Mouse (Mus musculus): ENCODE measurements around the gene Pex11g.
A peak's percentile ranks its signal among the peaks of the same experiment; 100 is the strongest.

Gene Pex11g

DNA sequence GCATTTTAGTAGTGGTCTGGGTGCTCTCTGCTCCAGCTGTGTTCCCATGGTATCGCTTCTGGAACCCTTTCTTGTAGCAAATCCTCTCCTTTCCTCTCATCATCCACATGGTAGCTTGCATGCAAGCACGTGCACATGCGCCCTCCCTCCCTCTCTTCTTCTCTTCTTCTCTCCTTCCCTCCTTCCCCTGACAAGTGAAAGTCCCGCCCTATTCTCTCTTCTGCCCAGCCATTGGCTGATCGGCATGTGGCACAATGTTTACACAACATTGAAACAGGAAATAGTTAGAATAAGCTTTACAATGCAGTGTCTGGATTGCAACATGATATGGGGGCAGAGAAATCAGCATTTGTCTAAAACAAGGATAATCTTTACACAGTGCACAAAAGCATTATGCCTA is 14.1 kb upstream of the Pex11g start:
- no peak for DNase-seq (ENCODE audit: low spot score)

DNA sequence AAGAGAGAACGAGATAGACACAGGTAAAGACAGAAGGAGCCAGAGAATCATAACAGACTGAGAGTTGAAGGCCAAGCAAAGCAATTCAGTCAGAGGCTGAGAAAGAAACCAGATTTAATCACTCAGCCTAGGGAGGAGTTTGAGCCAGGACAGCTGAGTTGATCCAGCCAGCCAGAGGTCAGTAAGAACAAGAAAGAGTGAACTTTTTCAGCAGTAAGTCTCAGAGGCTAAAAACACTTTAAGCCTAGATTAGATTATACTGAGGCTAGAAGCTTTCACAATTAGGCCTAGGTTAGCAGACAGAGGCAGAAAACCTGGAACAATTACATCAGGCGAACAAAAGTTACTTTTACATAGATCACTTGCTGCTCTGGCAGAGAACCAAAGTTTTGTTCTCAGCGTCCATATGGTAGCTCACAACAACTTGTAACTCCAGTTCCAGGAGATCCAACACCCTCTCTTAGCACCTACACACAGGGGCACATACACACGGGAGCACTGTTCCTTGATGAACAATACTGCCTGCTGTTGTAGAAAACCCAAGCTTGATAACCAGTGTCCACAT is 12.8 kb upstream of the Pex11g start:
- no peak for DNase-seq (ENCODE audit: low spot score)

DNA sequence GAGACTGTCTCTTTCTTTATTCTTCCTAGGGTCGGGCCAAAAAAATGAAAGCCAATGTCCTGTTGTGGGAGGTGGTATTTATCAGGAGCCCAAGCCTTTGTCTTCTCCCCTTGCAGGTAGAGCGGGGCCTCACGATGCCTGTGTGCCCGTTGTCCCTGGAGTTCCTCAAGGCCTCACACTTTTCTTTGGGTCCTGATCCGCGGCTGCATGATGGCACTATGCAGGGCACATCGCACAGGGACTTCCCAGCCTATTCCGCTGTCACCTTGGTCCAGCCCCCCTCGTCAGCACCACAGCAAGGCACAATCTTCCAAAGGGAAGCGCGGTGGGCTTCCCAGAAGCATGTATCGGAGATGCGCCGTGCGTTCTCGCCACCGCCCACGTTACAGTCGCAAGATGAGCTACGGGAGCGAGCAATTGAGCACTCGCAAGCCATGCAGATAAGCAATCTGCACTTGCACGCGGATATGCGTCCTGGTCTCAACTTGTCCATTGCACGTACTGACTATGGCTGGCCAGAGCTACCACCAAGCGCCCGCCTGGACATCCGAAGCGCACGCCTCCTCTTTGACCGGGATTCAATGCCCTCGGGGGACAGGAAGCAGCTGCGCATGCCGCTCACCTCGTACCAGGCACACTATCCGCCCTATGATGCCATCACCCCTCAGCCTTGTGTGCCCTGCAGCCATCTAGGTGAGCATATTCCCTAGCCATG is 8.4 kb upstream of the Pex11g start:
- no peak for DNase-seq (ENCODE audit: low spot score)

DNA sequence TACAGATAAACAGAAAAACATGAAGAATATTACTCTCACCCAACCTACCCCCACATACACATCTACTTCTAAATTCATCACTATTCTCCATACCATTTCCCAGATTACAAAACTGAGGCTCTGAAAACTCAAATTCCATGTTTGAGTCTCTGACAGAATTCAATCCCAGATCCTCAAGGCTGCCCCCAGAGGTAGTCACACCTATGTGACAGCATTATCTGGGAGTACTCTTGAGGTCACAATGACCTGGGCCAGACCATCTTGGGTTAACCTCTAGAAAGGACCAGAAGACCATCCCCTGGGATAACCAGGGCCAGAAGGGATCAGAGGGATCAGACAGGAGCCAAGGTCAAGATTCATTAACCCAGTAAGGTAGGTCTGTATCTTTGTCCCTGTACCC is 3.1 kb upstream of the Pex11g start, which contains the start of gene Tex45:
TSS of gene Tex45 (plus strand) at position 301 of the 400 bp plus-strand sequence.
- DNase-seq (ENCODE audit: low spot score) = no peak

DNA sequence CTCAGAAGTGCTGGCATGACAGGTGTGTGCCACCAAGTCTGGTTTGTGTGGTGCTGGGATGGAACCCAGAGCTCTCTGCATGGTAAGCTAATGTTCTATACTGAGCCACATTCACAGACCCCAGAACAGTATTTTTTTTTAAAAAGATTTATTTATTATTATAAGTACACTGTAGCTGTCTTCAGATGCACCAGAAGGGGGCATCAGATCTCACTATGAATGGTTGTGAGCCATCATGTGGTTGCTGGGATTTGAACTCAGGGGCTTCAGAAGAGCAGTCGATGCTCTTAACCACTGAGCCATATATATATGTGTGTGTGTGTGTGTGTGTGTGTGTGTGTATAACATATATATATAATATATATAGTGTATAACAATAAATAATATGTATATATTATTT is 1.4 kb upstream of the Pex11g start:
- DNase-seq (ENCODE audit: low spot score) = no peak

DNA sequence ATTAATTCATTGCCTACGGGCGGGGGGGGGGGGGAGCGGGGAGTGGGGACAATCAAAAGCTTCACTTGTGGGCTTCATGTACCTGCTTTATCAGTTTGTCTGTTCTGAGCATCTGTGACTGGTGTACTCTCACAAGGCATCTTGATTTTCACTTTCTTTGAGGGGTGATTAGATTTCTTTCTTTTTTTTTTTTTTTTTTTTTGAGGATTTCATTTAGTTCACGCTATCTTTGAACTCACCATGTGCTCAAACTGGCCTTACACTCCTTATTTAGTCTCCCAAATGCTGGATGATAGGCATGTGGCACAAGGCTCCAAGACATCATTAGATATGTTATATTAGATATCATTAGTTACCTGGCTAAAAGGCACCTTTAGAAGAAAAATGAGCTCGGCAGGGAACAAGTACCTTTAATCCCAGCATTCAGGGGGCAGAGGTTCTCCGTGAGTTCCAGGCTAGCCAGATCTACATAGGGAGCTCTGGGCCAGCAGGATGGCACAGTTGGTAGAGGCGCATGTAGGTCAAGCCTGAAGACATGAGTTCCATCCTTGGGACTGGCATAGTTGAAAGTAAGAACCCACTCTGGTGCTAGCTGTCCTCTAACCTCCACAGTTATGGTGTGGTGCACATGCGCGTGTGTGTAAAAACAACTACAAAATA is 536 bp upstream of the Pex11g start:
- no peak for DNase-seq (ENCODE audit: low spot score)

DNA sequence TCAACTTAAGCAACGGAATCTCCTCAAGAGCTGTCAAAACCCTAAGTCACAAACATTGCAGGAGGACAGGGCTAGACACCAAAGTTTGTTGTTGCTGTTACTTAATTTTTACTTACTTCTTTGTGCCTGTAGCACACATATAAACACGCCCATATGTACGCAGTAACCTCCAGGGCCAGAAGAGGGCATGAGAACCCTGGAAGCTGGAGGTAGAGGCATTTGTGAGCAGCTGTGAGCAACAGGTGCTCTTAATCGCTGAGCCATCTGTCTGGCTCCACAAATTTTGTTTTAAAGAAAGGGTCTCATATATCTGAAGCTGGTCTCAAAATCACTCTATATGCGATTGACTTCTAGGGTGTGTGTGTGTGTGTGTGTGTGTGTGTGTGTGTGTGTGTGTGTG is 3.2 kb downstream of the Pex11g start:
- DNase-seq (ENCODE audit: low spot score) = no peak

DNA sequence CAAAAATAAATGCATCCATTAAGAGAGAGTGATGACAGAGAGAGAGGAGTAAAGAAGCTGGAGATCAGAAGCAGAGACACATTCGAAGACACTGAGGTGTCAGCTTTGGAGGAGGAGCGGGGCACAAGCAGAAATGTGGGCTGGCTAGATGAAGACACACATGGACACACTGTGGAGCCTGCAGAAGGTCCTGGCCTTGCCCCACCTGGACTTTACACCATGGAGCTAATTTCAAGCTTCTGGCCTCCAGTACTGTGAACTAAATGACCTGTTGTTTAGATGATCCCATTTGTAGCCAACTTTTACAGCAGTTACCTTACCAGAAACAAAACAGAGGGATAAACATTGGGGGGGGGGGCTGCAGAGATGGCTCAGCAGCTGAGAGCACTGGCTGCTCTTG is 4.2 kb downstream of the Pex11g start:
- DNase-seq (ENCODE audit: low spot score) = no peak

DNA sequence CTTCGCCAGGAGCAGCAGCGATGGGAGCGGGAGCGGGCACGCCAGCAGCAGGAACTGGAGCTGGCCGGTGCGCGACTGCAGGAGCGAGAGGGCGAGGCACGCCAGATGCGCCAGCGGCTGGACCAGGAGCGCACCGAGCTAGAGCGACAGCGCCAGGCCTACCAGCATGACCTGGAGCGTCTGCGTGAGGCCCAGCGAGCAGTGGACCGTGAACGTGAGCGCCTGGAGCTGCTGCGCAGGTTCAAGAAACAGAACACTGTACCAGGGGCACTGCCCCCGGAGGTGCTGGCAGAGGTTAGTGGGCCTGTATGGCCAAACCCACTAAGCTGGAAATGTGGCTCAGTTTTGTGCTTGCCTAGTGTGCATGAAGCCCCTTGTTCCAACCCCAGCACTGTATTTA is 15.5 kb downstream of the Pex11g start:
- DNase-seq (ENCODE audit: low spot score) = no peak

DNA sequence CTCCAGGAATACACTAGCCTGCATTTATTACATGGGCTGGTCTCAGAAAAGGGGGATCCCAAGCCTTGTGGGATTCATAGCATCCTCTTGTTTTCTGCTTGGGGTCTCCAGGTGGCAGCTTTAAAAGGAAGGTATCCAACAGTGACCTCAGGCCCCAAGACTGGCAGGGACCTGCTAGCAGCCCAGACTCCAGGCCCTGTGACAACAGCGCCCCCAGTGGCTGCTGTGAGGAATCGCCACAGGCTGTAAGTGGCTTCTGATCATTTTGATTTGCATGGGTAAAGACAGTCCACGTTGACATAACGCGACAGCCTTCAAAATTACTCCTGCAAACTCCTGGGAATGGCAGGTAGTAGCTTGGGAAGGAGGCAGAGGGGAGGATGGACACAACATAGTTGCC is 16.8 kb downstream of the Pex11g start:
- DNase-seq (ENCODE audit: low spot score) = peak; percentile 80

DNA sequence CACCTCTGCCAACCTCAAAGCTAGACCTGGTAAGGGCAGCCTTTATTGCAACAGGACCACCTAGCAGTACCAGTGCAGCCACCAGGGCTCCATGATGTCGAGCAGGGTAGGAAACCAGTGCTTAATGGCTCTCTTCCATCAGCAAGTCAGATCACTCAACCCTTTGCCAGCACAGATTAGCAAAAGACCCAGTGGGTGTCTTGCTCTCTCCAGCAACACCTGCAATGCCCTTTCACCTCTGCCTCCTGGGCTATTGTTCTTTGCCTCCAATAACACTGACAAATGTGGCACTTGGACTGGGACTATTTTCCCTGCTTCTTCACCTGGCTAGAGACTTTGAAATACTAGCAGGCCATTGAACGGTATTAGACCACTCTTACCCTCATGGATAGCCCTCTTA is 18.3 kb downstream of the Pex11g start:
- no peak for DNase-seq (ENCODE audit: low spot score)

DNA sequence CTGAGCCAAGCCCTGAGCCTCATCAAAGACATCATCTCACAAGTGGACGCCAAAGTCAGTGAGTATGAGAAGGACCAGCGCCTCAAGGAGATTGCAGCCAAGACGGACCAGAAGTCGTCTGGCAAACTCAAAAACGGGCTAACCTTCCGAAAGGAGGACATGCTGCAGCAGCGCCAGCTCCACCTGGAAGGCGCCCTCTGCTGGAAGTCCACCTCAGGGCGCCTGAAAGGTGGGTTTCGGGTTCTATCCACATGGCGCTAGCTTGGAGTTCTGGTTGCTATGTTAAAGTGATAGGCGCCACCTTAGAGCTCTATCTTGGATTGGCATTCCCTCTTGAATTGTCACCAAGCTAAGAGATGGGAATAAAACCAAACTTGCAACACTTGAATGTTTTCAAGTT is 28.0 kb downstream of the Pex11g start:
- peak; percentile 69 for DNase-seq (ENCODE audit: low spot score)

DNA sequence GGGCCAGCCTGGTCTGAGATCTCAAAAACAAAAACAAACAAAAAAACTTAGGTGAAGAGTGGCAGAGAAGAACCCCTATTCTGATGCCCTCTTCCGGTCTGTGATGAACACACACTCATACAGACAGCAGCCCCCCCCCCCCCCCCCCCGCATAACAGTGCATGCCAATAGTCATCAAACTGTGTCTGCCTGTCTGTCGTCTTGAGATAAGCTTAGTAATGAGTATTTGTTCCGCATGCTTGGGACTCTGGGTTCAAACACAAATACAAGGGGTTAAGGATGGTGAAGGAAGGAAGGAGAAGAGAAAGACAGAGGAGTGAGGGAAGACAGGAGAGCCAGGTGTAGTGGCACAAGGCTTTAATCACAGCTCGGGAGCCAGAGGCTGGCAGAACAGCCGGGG is 31.0 kb downstream of the Pex11g start:
- no peak for DNase-seq (ENCODE audit: low spot score)

DNA sequence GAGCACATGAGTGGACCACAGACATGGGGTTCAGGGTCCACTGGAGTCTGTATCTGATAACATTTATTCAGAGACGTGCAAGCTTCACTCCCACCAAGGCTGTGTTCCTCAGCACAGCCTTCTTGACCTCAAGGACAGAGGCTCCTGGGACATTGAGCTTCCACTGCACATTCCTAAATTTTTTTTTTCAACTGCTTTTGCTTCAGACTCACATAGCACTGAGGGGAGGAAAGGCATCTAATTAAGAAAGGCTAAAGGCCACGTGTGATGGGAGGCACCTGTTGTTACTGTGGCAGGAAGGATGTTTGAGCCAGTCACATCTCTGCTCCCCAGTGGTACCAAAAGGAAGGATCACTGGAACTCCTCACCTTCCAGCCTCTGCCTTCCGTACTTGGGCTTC is 36.4 kb downstream of the Pex11g start:
- no peak for DNase-seq (ENCODE audit: low spot score)

DNA sequence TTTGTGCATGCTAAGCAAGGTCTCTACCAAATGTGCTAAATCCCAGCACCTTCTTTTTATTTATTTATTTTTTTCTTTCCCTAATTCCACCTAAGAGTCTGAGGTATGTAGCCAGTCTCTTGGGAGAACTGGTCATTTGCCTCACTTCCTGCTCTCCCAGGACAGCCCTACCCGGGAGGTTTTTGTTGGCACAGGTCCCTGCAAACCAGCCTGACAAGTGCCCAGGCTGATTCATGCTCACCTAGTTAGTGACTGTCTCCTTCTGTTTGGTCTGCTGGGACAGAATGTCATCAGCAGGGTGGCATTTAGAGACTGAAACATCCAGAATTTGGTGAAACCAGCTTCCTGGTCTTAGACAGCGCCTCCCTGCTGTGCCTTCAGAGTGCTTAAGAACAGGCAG is 37.5 kb downstream of the Pex11g start:
- no peak for DNase-seq (ENCODE audit: low spot score)

DNA sequence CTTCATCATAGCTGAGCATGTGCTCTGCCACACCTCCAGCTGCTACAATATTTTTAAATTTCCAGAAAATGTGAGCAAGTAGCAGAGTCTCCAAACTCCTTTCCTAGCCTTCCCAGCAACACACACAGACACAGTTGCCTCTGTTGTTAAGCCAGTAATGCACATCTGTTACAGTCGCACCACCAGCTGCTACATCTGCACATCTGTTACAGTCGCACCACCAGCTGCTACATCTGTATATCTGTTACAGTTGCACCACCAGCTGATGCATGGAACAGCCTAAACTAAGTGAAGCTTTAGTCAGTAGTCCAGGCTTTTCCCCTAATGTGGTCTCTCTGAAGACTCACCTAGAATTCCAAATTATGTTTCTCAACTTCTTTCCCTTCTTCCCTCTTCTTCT is 39.1 kb downstream of the Pex11g start:
- no peak for DNase-seq (ENCODE audit: low spot score)

DNA sequence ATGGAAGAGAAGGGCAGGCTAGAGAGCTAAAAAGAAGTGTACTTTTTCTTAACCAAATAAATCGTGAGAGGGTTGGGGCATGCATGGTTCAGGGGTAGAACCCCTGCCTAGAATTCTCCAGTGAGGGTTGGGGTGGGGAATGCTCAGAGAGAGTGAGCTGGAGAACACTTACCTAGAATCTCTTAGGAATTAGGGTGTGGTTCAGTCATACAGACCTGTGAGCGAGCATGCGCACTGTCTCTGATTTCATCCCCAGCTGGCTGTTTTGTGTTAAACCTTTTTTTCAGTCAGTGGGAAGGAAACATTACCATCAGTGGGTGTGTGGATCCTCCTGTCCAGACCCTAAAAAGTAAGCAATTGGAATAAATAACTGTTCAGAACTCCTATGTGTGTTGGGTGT is 41.3 kb downstream of the Pex11g start:
- DNase-seq (ENCODE audit: low spot score) = no peak

DNA sequence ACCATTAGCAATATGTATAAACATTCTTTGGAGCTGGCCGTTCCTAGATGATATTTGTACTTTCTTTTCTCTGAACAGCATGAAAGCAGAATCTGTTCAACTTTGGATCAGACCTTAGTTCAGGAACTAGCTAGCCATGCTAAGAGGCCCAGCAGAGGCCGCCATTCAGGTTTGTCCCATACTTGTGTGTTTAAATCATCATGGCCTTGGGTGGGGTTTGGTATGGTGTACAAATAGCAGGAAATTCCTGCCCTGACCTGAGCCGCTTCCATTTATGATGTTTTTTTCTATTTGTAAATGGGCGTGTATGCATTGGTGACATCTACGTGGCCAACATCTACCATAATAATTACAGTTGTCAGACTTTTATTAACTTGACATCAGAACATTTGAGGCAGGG is 42.3 kb downstream of the Pex11g start:
- no peak for DNase-seq (ENCODE audit: low spot score)

DNA sequence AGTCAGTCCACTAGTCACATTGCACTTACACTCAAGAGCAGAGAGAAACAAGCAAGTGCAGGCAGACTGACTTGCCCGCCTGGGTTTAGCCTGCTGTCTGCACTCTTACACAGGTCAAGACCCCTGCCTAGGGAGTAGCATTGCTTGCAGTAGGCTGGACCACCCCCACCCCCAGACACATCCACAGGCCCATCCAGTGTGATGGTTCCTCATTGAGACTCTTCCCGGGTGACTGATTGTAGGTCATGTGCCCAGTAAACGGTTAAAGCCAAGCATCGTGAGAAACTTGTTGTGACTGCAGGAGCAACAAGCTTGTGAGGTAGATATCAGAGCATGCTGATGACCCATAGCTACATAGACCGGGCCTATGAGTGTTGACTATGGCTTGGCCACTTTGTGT is 46.0 kb downstream of the Pex11g start:
- DNase-seq (ENCODE audit: low spot score) = no peak

DNA sequence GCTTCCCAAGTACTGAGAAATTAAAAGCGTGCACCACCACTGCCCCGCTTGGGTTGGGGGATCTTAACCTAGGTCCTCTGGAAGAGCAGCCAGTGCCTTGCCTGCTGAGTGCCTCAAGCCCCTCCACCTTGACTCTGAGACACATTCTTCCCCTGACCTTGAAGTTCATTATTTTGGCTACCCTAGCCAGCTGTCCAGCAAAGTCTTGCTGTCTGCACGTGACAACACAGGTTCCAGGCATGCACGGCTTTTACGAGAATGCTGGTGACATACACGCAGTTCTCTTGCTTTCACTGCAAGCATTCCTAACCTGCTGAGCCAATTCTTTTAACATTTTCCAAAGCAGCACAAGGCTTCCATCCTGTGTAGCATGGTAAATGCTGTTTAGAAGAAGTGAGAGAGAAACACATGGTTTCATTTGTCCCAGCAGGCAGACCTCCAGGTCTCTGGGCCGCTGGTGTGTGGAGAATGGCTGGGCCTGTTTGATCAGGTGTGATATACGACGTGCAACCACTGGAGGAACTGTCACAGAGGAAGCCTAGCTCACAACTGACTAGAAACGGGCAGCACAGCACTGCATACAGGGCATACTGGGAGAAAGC is 47.3 kb downstream of the Pex11g start:
- DNase-seq (ENCODE audit: low spot score) = no peak

DNA sequence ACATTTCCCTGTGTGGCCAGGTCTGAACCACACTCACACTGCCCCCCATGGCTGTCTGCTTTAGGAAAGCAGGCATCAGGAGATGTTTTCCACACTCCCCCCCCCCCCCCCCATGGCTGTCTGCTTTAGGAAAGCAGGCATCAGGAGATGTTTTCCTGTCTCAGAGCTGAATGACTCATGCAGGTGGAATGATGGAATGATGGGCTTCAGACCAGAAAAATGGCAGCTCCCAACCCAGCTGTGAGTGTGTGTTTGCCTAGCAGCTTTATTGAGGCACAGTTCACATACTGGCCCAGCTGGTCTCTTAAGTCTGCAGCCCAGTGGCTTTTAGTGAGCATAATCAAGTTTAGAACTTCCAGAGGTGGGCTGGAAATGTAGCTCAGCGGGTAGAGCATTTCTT is 49.4 kb downstream of the Pex11g start:
- DNase-seq (ENCODE audit: low spot score) = no peak

DNA sequence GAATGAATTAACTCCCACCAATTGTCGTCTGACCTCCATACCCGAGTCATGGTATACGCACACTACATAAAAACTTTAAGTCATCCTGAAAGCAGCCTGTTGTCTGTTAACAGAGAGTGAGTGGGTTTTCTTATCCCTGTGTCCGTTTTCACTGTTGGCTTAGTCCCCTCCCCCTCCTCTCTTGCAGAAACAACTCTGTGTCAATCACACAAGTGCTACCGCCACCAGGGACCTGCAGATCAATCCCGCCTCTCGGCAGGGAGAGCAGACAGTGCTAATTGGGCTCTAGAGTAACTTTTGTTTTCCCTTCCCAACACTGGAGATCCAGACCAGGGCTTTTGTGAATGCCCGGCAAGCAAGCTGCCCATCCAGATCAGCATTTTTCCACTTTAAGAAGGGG is 50.0 kb downstream of the Pex11g start:
- DNase-seq (ENCODE audit: low spot score) = no peak

DNA sequence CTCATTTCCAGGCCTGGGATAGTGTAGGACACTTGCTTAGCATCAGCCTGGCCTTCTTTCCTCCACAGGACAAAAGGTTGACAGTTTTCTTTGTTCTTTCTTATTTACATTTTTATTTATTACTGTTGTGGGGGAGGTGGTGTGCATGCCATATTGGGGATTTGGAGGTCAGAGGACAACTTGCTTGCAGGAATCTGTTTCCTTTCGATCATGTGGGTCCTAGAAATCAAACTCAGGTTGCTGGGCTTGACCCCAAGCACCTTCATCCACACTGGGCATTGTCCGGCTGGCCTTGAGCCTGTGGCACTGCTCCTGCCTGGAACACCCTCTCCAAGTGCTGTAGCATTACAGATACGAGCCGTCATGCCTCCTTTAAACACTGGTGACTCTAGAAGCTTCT is 50.6 kb downstream of the Pex11g start:
- DNase-seq (ENCODE audit: low spot score) = no peak
